ENCODE assay signal across 10 mouse cellular contexts in the genomic region with DNA sequence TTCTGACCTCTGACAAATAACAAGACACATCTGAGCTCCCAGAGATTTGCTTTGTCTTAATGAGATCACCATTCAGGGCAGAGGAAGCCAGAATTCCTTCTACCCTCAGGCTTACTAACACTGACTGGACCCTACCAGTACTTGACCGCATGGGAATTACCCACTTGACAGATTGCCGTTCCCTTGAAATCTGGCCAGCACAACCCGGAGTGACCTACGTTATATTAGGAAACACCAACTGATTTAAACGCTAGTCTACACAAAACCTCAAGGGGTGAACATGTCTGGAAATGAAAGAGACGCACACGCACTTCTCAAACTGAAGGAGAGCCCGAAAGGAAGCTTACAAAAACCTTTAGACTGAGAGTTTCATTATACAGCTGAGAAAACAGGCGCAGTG.
A peak's percentile ranks its signal among the peaks of the same experiment; 100 is the strongest.
DNase-seq lines count a peak whose midpoint lies in the region; ATAC-seq lines count a peak whose summit lies in the region.
"Had no signal": no experiment of that assay in that cellular context is flagged by ENCODE, and none has a peak within 500 bp of the region (broad histone marks: within the 10 kb centered on the region; RNA-seq: fewer than 3 reads in every experiment).

No protein-coding gene starts in this region.

- DNase-seq in kidney, adult 9 months = peak; percentile 10
- DNase-seq in kidney, adult 8-10 months = no peak
- peak; percentile 39 for DNase-seq in adrenal gland, postnatal 25 days
- DNase-seq in gastrocnemius, postnatal 36 days = peak; percentile 9 to 22
- DNase-seq in lung, postnatal 25 days (ENCODE audit: low spot score) = peak; percentile 44
- DNase-seq in embryo, embryonic 10 days (ENCODE audit: low spot score) = no peak

- no peaks in the 10 kb centered on the region for H3K36me3 ChIP-seq in hindbrain, embryonic 12.5 days
- H3K36me3 ChIP-seq: limb, embryonic 15.5 days had no signal

- no peak overlapping the region for H3K4me3 ChIP-seq in hindbrain, embryonic 12.5 days
- H3K4me3 ChIP-seq: forebrain, embryonic 13.5 days; limb, embryonic 15.5 days had no signal

- intact Hi-C loops in gastrocnemius, postnatal 36 days (cut with DNase I) = no loop called here

- H3K27me3 ChIP-seq in hindbrain, embryonic 12.5 days = no peaks in the 10 kb centered on the region
- H3K27me3 ChIP-seq: forebrain, embryonic 13.5 days; limb, embryonic 15.5 days had no signal

- no peak overlapping the region for H3K9ac ChIP-seq in hindbrain, embryonic 12.5 days
- H3K9ac ChIP-seq: forebrain, embryonic 13.5 days; limb, embryonic 15.5 days had no signal

- WGBS in hindbrain, embryonic 12.5 days = 73% methylated on average over 9 of the region's 9 CpGs

- H3K4me1 ChIP-seq in hindbrain, embryonic 12.5 days = no peaks in the 10 kb centered on the region
- H3K4me1 ChIP-seq: forebrain, embryonic 13.5 days; limb, embryonic 15.5 days had no signal

- H3K27ac ChIP-seq in hindbrain, embryonic 12.5 days = no peak overlapping the region
- H3K27ac ChIP-seq: forebrain, embryonic 13.5 days; limb, embryonic 15.5 days had no signal

- no peak overlapping the region for H3K4me2 ChIP-seq in hindbrain, embryonic 12.5 days (replicated peaks)
- H3K4me2 ChIP-seq: forebrain, embryonic 13.5 days; limb, embryonic 15.5 days had no signal

- ATAC-seq in activated CD4-positive, CD25-positive, alpha-beta regulatory T cell, adult 4 months = no peak
- no peak for ATAC-seq in hindbrain, embryonic 12.5 days (ENCODE audit: low FRiP score)
- ATAC-seq: forebrain, embryonic 13.5 days had no signal

- no peaks in the 10 kb centered on the region for H3K9me3 ChIP-seq in hindbrain, embryonic 12.5 days (replicated peaks)
- H3K9me3 ChIP-seq: forebrain, embryonic 13.5 days; limb, embryonic 15.5 days had no signal

Comparison
In these comparisons a context has a peak if more than half of its experiments do, and no peak if none do; other contexts are left out.
1. DNase-seq: peak in kidney, adult 9 months (single experiment), adrenal gland, postnatal 25 days (single experiment), gastrocnemius, postnatal 36 days (2 of 2) and lung, postnatal 25 days (single experiment); none in kidney, adult 8-10 months (0 of 2) and embryo, embryonic 10 days (single experiment).